Mouse (Mus musculus): ENCODE measurements at regions not wholly inside any gene's neighbourhood (a gene's known extent, or its start where the extent isn't known, plus 50 kb on each side); places are given as distances from the start of the nearest gene placed in this dataset.
A peak's percentile ranks its signal among the peaks of the same experiment; 100 is the strongest.

DNA sequence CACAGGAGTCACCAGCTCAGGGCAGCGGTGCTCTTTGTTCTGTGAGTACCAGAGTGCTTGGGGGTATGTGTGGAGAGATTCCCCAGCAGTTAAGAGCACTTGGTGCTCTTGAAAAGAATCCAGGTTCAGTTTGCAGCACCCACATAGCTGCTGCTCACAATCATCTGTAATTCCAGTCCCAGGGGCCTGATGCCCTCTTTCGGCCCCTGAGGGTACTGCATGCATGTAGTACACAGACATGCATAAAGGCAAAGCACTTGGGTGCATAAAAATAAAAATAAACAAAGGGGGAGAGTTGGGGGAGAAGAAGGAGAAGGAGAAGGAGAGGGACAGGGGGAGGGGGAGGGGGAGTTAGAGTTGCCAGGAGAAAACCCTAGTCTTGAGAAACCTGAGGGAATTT lies 307.8 kb downstream of the Tshz3 start:
- Histone ChIP-seq H3K9ac (ENCODE audit: low read depth, low read length) (no peak overlapping the region), H3K27me3 (ENCODE audit: control insufficient read depth, insufficient read depth, low read length) (no peaks in the 10 kb centered on the region), H3K4me2 (no peak overlapping the region), H3K4me3 (ENCODE audit: low read depth, low read length) (no peak overlapping the region), H3K27ac (ENCODE audit: low read depth, low read length) (no peak overlapping the region), H3K9me3 (replicated peaks; ENCODE audit: control insufficient read depth, low read length) (no peaks in the 10 kb centered on the region), H3K4me1 (ENCODE audit: control insufficient read depth, insufficient read depth, low read length) (no peaks in the 10 kb centered on the region), H3K36me3 (ENCODE audit: control insufficient read depth, insufficient read depth, low read length) (no peaks in the 10 kb centered on the region)
- WGBS (ENCODE audit: insufficient replicate concordance): 92% methylated on average over 2 of the region's 2 CpGs
- ATAC-seq (replicated peaks; ENCODE audit: insufficient number of reproducible peaks, low FRiP score, low TSS enrichment): no peak

DNA sequence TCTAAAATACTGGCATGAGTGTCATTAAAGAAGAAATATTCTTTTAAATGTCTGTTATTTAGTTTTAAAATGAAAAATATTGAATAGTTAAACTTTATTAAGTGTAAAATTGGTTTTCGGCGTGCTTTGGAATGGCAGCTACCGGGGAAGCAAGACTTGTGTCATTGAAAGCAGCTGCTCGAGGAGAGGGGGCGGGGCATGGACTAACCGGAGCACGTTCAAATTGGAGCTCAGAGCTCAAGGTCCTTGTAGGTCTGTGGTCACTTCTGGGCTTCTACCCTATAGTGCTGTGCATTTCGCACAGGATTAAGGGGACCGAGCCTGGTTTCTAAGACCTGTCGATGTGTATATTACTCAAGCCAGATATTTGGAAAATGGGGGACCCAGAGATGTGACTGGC lies 309.0 kb downstream of the Tshz3 start:
- Histone ChIP-seq H3K4me2 (no peak overlapping the region), H3K4me3 (ENCODE audit: low read depth, low read length) (no peak overlapping the region), H3K9ac (ENCODE audit: low read depth, low read length) (no peak overlapping the region), H3K27ac (ENCODE audit: low read depth, low read length) (no peak overlapping the region), H3K4me1 (ENCODE audit: control insufficient read depth, insufficient read depth, low read length) (no peaks in the 10 kb centered on the region), H3K36me3 (ENCODE audit: control insufficient read depth, insufficient read depth, low read length) (no peaks in the 10 kb centered on the region), H3K27me3 (ENCODE audit: control insufficient read depth, insufficient read depth, low read length) (no peaks in the 10 kb centered on the region), H3K9me3 (replicated peaks; ENCODE audit: control insufficient read depth, low read length) (no peaks in the 10 kb centered on the region)
- ATAC-seq (replicated peaks; ENCODE audit: insufficient number of reproducible peaks, low FRiP score, low TSS enrichment): no peak
- 74% methylated on average over 10 of the region's 10 CpGs for WGBS (ENCODE audit: insufficient replicate concordance)

- Histone ChIP-seq H3K4me3 (ENCODE audit: low read depth, low read length) (no peak overlapping the region), H3K9ac (ENCODE audit: low read depth, low read length) (no peak overlapping the region), H3K36me3 (ENCODE audit: control insufficient read depth, insufficient read depth, low read length) (no peaks in the 10 kb centered on the region), H3K4me1 (ENCODE audit: control insufficient read depth, insufficient read depth, low read length) (no peaks in the 10 kb centered on the region), H3K27me3 (ENCODE audit: control insufficient read depth, insufficient read depth, low read length) (no peaks in the 10 kb centered on the region), H3K27ac (ENCODE audit: low read depth, low read length) (no peak overlapping the region), H3K9me3 (replicated peaks; ENCODE audit: control insufficient read depth, low read length) (no peaks in the 10 kb centered on the region), H3K4me2 (no peak overlapping the region)
- WGBS (ENCODE audit: insufficient replicate concordance): 50% methylated on average over 6 of the region's 6 CpGs
- ATAC-seq (replicated peaks; ENCODE audit: insufficient number of reproducible peaks, low FRiP score, low TSS enrichment): no peak
Measured at GRCm38 (mm10) chr7:37011180-37011754, 313.3 kb downstream of the Tshz3 start.

- Histone ChIP-seq H3K27ac (ENCODE audit: low read depth, low read length) (no peak overlapping the region), H3K9me3 (replicated peaks; ENCODE audit: control insufficient read depth, low read length) (no peaks in the 10 kb centered on the region), H3K27me3 (ENCODE audit: control insufficient read depth, insufficient read depth, low read length) (no peaks in the 10 kb centered on the region), H3K9ac (ENCODE audit: low read depth, low read length) (no peak overlapping the region), H3K36me3 (ENCODE audit: control insufficient read depth, insufficient read depth, low read length) (no peaks in the 10 kb centered on the region), H3K4me1 (ENCODE audit: control insufficient read depth, insufficient read depth, low read length) (no peaks in the 10 kb centered on the region), H3K4me3 (ENCODE audit: low read depth, low read length) (no peak overlapping the region), H3K4me2 (no peak overlapping the region)
- 50% methylated on average over 3 of the region's 3 CpGs for WGBS (ENCODE audit: insufficient replicate concordance)
- peak; percentile 46; the same call in 1 of the 2 replicates for ATAC-seq (replicated peaks; ENCODE audit: insufficient number of reproducible peaks, low FRiP score, low TSS enrichment)
Measured at GRCm38 (mm10) chr7:37020078-37020477, 322.2 kb downstream of the Tshz3 start.

- Histone ChIP-seq H3K27ac (ENCODE audit: low read depth, low read length) (no peak overlapping the region), H3K27me3 (ENCODE audit: control insufficient read depth, insufficient read depth, low read length) (no peaks in the 10 kb centered on the region), H3K4me2 (no peak overlapping the region), H3K36me3 (ENCODE audit: control insufficient read depth, insufficient read depth, low read length) (no peaks in the 10 kb centered on the region), H3K9me3 (replicated peaks; ENCODE audit: control insufficient read depth, low read length) (no peaks in the 10 kb centered on the region), H3K4me3 (ENCODE audit: low read depth, low read length) (no peak overlapping the region), H3K4me1 (ENCODE audit: control insufficient read depth, insufficient read depth, low read length) (no peaks in the 10 kb centered on the region), H3K9ac (ENCODE audit: low read depth, low read length) (no peak overlapping the region)
- 84% methylated on average over 7 of the region's 7 CpGs for WGBS (ENCODE audit: insufficient replicate concordance)
- no peak for ATAC-seq (replicated peaks; ENCODE audit: insufficient number of reproducible peaks, low FRiP score, low TSS enrichment)
Measured at GRCm38 (mm10) chr7:37024501-37025025, 326.6 kb downstream of the Tshz3 start.

- H3K4me2 ChIP-seq: no peak overlapping the region
- no peaks in the 10 kb centered on the region for H3K36me3 ChIP-seq (ENCODE audit: control insufficient read depth, insufficient read depth, low read length)
- peaks cover 3% of the 10 kb centered on the region; the same call in 1 of the 2 replicates for H3K9me3 ChIP-seq (replicated peaks; ENCODE audit: control insufficient read depth, low read length)
- ATAC-seq (replicated peaks; ENCODE audit: insufficient number of reproducible peaks, low FRiP score, low TSS enrichment): no peak
- H3K27ac ChIP-seq (ENCODE audit: low read depth, low read length): no peak overlapping the region
- H3K4me1 ChIP-seq (ENCODE audit: control insufficient read depth, insufficient read depth, low read length): no peaks in the 10 kb centered on the region
- no peaks in the 10 kb centered on the region for H3K27me3 ChIP-seq (ENCODE audit: control insufficient read depth, insufficient read depth, low read length)
- no peak overlapping the region for H3K4me3 ChIP-seq (ENCODE audit: low read depth, low read length)
- no peak overlapping the region for H3K9ac ChIP-seq (ENCODE audit: low read depth, low read length)
- 71% methylated on average over 8 of the region's 8 CpGs for whole genome bisulfite sequencing (ENCODE audit: insufficient replicate concordance)
Measured at GRCm38 (mm10) chr7:37064582-37065458, 366.9 kb downstream of the Tshz3 start.

DNA sequence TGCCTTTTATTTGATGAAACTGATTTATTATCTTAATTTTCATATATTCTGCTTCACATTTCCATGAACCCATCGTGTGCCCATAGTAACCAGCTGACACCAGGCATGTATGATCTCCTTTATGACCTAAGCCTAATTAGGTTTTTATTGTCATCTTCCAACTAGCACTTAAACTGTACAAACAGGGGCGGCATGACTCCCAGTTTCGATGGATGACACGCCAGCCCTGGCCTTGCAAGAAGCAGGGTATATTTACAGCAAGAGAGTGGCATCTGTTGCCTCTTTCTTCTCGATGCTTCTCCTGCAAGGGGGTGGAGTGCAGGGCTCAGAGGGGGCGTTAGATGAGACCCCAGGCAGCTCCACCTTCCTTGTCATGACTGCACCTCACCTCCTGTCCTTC lies 379.8 kb downstream of the Tshz3 start:
- Histone ChIP-seq H3K27me3 (ENCODE audit: control insufficient read depth, insufficient read depth, low read length) (no peaks in the 10 kb centered on the region), H3K9ac (ENCODE audit: low read depth, low read length) (no peak overlapping the region), H3K9me3 (replicated peaks; ENCODE audit: control insufficient read depth, low read length) (no peaks in the 10 kb centered on the region), H3K4me2 (no peak overlapping the region), H3K4me3 (ENCODE audit: low read depth, low read length) (no peak overlapping the region), H3K4me1 (ENCODE audit: control insufficient read depth, insufficient read depth, low read length) (no peaks in the 10 kb centered on the region), H3K36me3 (ENCODE audit: control insufficient read depth, insufficient read depth, low read length) (no peaks in the 10 kb centered on the region), H3K27ac (ENCODE audit: low read depth, low read length) (no peak overlapping the region)
- WGBS (ENCODE audit: insufficient replicate concordance): 64% methylated on average over 6 of the region's 6 CpGs
- ATAC-seq (replicated peaks; ENCODE audit: insufficient number of reproducible peaks, low FRiP score, low TSS enrichment): no peak

GRCm38 (mm10) chr7:37078140-37078539 lies 380.2 kb downstream of the Tshz3 start:
- Histone ChIP-seq H3K4me2 (no peak overlapping the region), H3K9ac (ENCODE audit: low read depth, low read length) (no peak overlapping the region), H3K9me3 (replicated peaks; ENCODE audit: control insufficient read depth, low read length) (no peaks in the 10 kb centered on the region), H3K27ac (ENCODE audit: low read depth, low read length) (no peak overlapping the region), H3K4me3 (ENCODE audit: low read depth, low read length) (no peak overlapping the region), H3K4me1 (ENCODE audit: control insufficient read depth, insufficient read depth, low read length) (no peaks in the 10 kb centered on the region), H3K36me3 (ENCODE audit: control insufficient read depth, insufficient read depth, low read length) (no peaks in the 10 kb centered on the region), H3K27me3 (ENCODE audit: control insufficient read depth, insufficient read depth, low read length) (no peaks in the 10 kb centered on the region)
- no peak for ATAC-seq (replicated peaks; ENCODE audit: insufficient number of reproducible peaks, low FRiP score, low TSS enrichment)
- 55% methylated on average over 7 of the region's 7 CpGs for WGBS (ENCODE audit: insufficient replicate concordance)

Measured in heart, embryonic 11.5 days (tissue).